Mouse (Mus musculus) frontal cortex, adult 2 months (tissue): ENCODE results near the gene Mios. TPM values are rescaled to one million over a fixed set of nuclear protein-coding genes. Genes with fewer than 3 reads are reported as not detected.

Experiments used
- DNase-seq, 2 experiments: peaks; one replicate each; pipeline ENCODE4 v3.0.0; 2022; ENCODE audit warnings: low spot score in 1 of 2; ENCODE audit errors: extremely low spot score in 1 of 2
- polyA plus RNA-seq: library from polyadenylated mRNA; depleted of rRNA; stranded (reverse); fragments of >200 nt; gene quantifications from 2 replicates; pipeline ENCODE4 v1.2.3, GENCODE M21; 2012; rRNA removed

The Mios gene
- polyA plus RNA-seq, 1 experiment = 11.6 TPM

DNA sequence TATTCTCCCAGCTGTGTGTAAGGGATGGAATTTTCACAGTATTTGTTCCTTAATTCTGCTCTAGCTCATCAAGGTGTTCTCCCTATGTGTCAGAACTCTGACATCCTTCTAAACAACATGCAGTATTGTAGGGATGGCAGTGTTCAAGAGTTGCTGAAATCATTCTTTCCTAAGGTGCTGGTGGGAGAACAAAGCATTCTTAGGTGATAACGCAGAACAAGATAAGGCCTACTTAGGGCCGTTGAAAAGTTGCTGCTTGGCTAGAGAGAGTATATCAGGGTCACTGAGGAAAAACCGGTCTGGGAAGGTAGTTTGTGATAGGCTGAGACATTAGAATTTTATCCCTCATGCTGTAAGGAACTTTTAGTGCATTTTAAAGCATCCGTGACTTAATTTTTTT lies 67.4 kb downstream of the Mios start:
- no peak for DNase-seq

- no peak for DNase-seq
Observed at GRCm38 (mm10) chr6:8278426-8279002, 69.5 kb downstream of the Mios start.

- DNase-seq = no peak
Observed at GRCm38 (mm10) chr6:8283255-8283654, 74.2 kb downstream of the Mios start.

DNA sequence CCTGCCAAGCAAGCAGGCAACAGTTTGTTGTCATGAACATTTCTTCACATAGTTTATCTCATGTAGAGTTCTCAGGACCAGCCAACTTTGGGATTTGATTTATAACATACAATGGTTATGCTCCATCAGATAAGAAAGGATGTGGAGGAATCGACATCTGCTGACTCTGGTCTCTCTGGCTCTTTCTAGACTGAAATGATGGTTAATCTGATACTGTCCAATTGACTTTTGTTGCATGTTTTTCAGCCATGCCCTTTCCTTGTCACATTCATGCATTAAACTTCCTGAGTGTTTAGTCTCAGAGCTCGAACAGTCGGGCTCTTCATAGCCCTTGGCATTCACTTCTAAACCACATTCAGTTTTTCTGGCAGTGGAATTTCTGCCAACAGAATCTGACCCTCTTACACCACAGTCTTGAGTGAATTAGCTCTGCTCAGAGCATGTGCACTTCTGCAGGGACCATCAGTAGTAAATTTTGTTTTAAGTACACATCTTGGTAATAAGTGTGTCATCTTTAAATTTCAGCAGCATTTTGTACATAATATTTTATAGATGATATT lies 76.5 kb downstream of the Mios start:
- DNase-seq = no peak

Other genes with a start within 250 kb of the Mios start
- 0.72 and 1.0 TPM in 2 replicates for gene Col28a1, start 16.6 kb upstream of the Mios start, polyA plus RNA-seq
- gene Rpa3, start 50.0 kb downstream of the Mios start, polyA plus RNA-seq = 17.2 and 17.7 TPM in 2 replicates
- 32.9 and 36.1 TPM in 2 replicates for gene Umad1, start 50.1 kb downstream of the Mios start, polyA plus RNA-seq
- gene Gm45062, start 50.2 kb downstream of the Mios start, polyA plus RNA-seq = 17.1 and 18.6 TPM in 2 replicates